Mouse (Mus musculus) small intestine, adult 10 weeks (tissue): ENCODE data around the gene Ndufs8. TPM values are rescaled to one million over a fixed set of nuclear protein-coding genes. Genes with fewer than 3 reads are reported as not detected.

Source experiments
- polyA plus RNA-seq: library from polyadenylated mRNA; stranded (reverse); fragments of 350-450 nt; fragmentation: Illumina TruSeq; extraction: RNeasy Lipid Tissue Mini Kit (QIAGEN cat#74804); gene quantifications from one replicate; pipeline ENCODE4 v1.2.3, GENCODE M21; 2014; ENCODE audit warnings: low replicate concordance

Ndufs8 gene
- polyA plus RNA-seq, result 0.63 TPM

GRCm38 (mm10) chr19:3912337-3913204 lies at the start of gene Ndufs8:
Gene Ndufs8 (minus strand): TSS chr19:3912774.

GRCm38 (mm10) chr19:3958470-3958869 lies 45.9 kb upstream of the Ndufs8 start, which contains the start of gene Aldh3b3:
Gene Aldh3b3 (plus strand): TSS chr19:3958645.

GRCm38 (mm10) chr19:3935032-3935895 lies 22.7 kb upstream of the Ndufs8 start, which contains the start of gene Unc93b1:
Gene Unc93b1 (plus strand): TSS chr19:3935186.

GRCm38 (mm10) chr19:3929211-3929941 lies 16.8 kb upstream of the Ndufs8 start, which contains the start of gene Aldh3b1:
Gene Aldh3b1 (minus strand): TSS chr19:3929808.

GRCm38 (mm10) chr19:3906795-3907786 lies 5.5 kb downstream of the Ndufs8 start, which contains the start of gene Tcirg1:
Gene Tcirg1 (minus strand): TSS chr19:3907133.

Other genes with a start within 250 kb of the Ndufs8 start
- gene Lrp5, start 226.2 kb downstream of the Ndufs8 start, polyA plus RNA-seq, result 0.45 TPM
- 37.2 TPM for gene 1810055G02Rik, start 204.5 kb downstream of the Ndufs8 start, polyA plus RNA-seq
- gene Kmt5b, start 145.4 kb downstream of the Ndufs8 start, polyA plus RNA-seq, result 149 TPM
- 266 TPM for gene Chka, start 61.0 kb downstream of the Ndufs8 start, polyA plus RNA-seq
- gene Tcirg1, start 5.6 kb downstream of the Ndufs8 start, polyA plus RNA-seq, result 1.8 TPM
- 1.9 TPM for gene Aldh3b1, start 17.0 kb upstream of the Ndufs8 start, polyA plus RNA-seq
- 0.33 TPM for gene Unc93b1, start 22.4 kb upstream of the Ndufs8 start, polyA plus RNA-seq
- not detected for gene Aldh3b3, start 45.9 kb upstream of the Ndufs8 start, polyA plus RNA-seq
- not detected for gene Aldh3b2, start 59.6 kb upstream of the Ndufs8 start, polyA plus RNA-seq
- gene Acy3, start 73.8 kb upstream of the Ndufs8 start, polyA plus RNA-seq, result 5.0 TPM
- gene Tbx10, start 80.0 kb upstream of the Ndufs8 start, polyA plus RNA-seq, result not detected
- gene Nudt8, start 87.8 kb upstream of the Ndufs8 start, polyA plus RNA-seq, result not detected
- 0.19 TPM for gene Gm49405, start 87.9 kb upstream of the Ndufs8 start, polyA plus RNA-seq
- gene Doc2g, start 90.5 kb upstream of the Ndufs8 start, polyA plus RNA-seq, result not detected
- 2.5 TPM for gene Ndufv1, start 100.0 kb upstream of the Ndufs8 start, polyA plus RNA-seq
- gene Gstp1, start 125.2 kb upstream of the Ndufs8 start, polyA plus RNA-seq, result 15.3 TPM
- 8.5 TPM for gene Gstp2, start 133.2 kb upstream of the Ndufs8 start, polyA plus RNA-seq
- gene Gstp3, start 146.8 kb upstream of the Ndufs8 start, polyA plus RNA-seq, result not detected
- not detected for gene Cabp2, start 168.8 kb upstream of the Ndufs8 start, polyA plus RNA-seq
- 2.9 TPM for gene Cdk2ap2, start 184.4 kb upstream of the Ndufs8 start, polyA plus RNA-seq
- 0.93 TPM for gene Pitpnm1, start 187.2 kb upstream of the Ndufs8 start, polyA plus RNA-seq
- not detected for gene Aip, start 213.1 kb upstream of the Ndufs8 start, polyA plus RNA-seq
- not detected for gene Gpr152, start 227.0 kb upstream of the Ndufs8 start, polyA plus RNA-seq
- 0.71 TPM for gene Cabp4, start 231.3 kb upstream of the Ndufs8 start, polyA plus RNA-seq
- 9.9 TPM for gene Coro1b, start 235.8 kb upstream of the Ndufs8 start, polyA plus RNA-seq
- 1.9 TPM for gene Ptprcap, start 240.8 kb upstream of the Ndufs8 start, polyA plus RNA-seq